Mouse (Mus musculus) heart, embryonic 16.5 days (tissue): ENCODE results near the gene Tti1. TPM values are rescaled to one million over a fixed set of nuclear protein-coding genes. Genes with fewer than 3 reads are reported as not detected.

Experiments
- ATAC-seq: fragments of 200-750 bp; cut with Nextera tagmentation; replicated peaks from 2 replicates; pipeline ENCODE4 v1.8.0; 2017; ENCODE audit warnings: moderate number of reproducible peaks; ENCODE audit not compliant: insufficient read depth, low FRiP score; ENCODE audit errors: extremely low read depth
- H3K27ac ChIP-seq: fragments of 300-500 bp; sonication (generic); 2 replicates; pipeline ENCODE4 v1.5.1; 2014; ENCODE audit warnings: mild to moderate bottlenecking, low read length, control low read depth, moderate library complexity
- H3K27me3 ChIP-seq: fragments of 300-500 bp; sonication (generic); 2 replicates; pipeline ENCODE4 v1.6.1; 2014; ENCODE audit warnings: low read length, mixed read lengths; ENCODE audit not compliant: control insufficient read depth, insufficient read depth
- H3K36me3 ChIP-seq: fragments of 300-500 bp; sonication (generic); 2 replicates; pipeline ENCODE4 v1.6.1; 2014; ENCODE audit not compliant: control insufficient read depth, insufficient read depth
- H3K4me1 ChIP-seq: fragments of 300-500 bp; sonication (generic); 2 replicates; pipeline ENCODE4 v1.6.1; 2014; ENCODE audit warnings: low read length, mixed read lengths; ENCODE audit not compliant: control insufficient read depth, insufficient read depth
- H3K4me2 ChIP-seq: fragments of 300-500 bp; sonication (generic); 2 replicates; pipeline ENCODE4 v1.6.1; 2014; ENCODE audit warnings: low read depth, mild to moderate bottlenecking, control low read depth, low read length
- H3K4me3 ChIP-seq: fragments of 300-500 bp; sonication (generic); 2 replicates; pipeline ENCODE4 v1.5.1; 2014; ENCODE audit warnings: mild to moderate bottlenecking, control low read depth, low read length
- H3K9ac ChIP-seq: fragments of 300-500 bp; sonication (generic); 2 replicates; pipeline ENCODE4 v1.6.1; 2014; ENCODE audit warnings: low read length, control low read depth
- H3K9me3 ChIP-seq: fragments of 300-500 bp; sonication (generic); replicated peaks from 2 replicates; pipeline ENCODE4 v1.6.1; 2016; ENCODE audit warnings: low read length; ENCODE audit not compliant: control insufficient read depth
- WGBS: fragments of 180-500 bp; shearing (Covaris S2); extraction: QIAGEN DNeasy Blood & Tissue Kit; methylation state at CpG from one replicate; pipeline ENCODE4 v1.1.7; 2014; 5-methylcytosine and 5-hydroxymethylcytosine counted together
- polyA plus RNA-seq: library from polyadenylated mRNA; unstranded; fragments of >200 nt; fragmentation: Nextera tagmentation; extraction: Ambion mirVana; gene quantifications from 2 replicates; pipeline ENCODE4 v1.2.1, GENCODE M21; 2015

Tti1 gene
- 24.2 and 25.4 TPM in 2 replicates for polyA plus RNA-seq

- Histone ChIP-seq H3K9ac (peak within 1 kb of the TSS; percentile 98), H3K9me3 (no peaks in the 10 kb centered on the region), H3K27me3 (no peaks in the 10 kb centered on the region), H3K27ac (peak within 1 kb of the TSS; percentile 94), H3K4me2 (peak within 1 kb of the TSS; percentile 91), H3K36me3 (no peaks in the 10 kb centered on the region), H3K4me1 (peaks cover 24% of the 10 kb centered on the region), H3K4me3 (peak within 1 kb of the TSS; percentile 99)
- under 1% methylated on average over 52 of the region's 52 CpGs for WGBS
- peak; percentile 92 for ATAC-seq
These were observed at the start of gene Tti1, which contains the start of gene Rprd1b for GRCm38 (mm10) chr2:158028354-158028863. Gene Tti1, minus strand, starts transcription at chr2:158028433. Gene Rprd1b, plus strand, starts transcription at chr2:158028497.

DNA sequence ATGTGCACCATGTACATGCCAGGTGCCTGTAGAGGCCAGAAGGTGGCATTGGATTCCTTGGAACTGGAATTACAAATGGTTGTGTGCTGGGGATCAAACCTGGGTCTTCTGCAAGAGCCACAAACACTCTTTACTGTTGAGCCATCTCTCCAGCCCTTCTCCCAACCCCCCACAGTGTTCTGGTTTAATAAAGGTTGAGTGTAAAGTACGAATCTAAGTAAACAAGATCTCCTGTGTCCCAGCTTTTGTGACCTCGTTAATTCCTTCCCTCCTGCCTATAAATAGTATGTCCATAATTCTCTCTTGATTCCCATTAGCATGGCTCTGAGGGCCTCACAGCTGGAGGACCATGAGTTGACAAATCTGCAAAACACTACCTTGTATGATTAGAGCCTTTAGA is 49.7 kb upstream of the Tti1 start:
- no peak for ATAC-seq
- WGBS: 68% methylated on average over 2 of the region's 2 CpGs
- no peak overlapping the region for H3K4me2 ChIP-seq
- peaks cover 2% of the 10 kb centered on the region; the same call in 1 of the 2 replicates for H3K4me1 ChIP-seq
- no peaks in the 10 kb centered on the region for H3K9me3 ChIP-seq
- H3K36me3 ChIP-seq: peaks cover 32% of the 10 kb centered on the region
- H3K4me3 ChIP-seq: no peak overlapping the region
- H3K27me3 ChIP-seq: no peaks in the 10 kb centered on the region
- no peak overlapping the region for H3K9ac ChIP-seq
- no peak overlapping the region for H3K27ac ChIP-seq

DNA sequence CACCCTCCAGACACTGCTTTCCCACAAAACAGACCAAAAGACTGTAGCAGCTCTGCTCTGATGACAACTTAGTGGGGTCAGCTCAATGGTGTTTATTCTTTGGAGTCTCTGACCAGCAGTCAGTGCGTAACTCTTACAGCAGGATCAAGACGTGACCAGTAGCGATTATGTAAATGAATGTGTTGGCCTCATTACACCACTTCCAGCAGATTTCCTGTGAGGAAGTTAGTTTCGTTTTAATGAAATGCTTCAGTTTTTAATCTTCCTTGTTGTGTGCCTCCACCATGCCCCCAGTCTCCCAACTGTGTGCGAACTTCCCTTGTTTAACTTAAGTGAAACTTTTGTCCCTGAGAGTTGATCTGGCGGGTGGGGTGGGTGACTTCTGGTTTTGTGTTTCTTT is 48.5 kb upstream of the Tti1 start:
- Histone ChIP-seq H3K27ac (no peak overlapping the region), H3K4me3 (no peak overlapping the region), H3K9ac (no peak overlapping the region), H3K4me1 (peaks cover 11% of the 10 kb centered on the region), H3K9me3 (no peaks in the 10 kb centered on the region), H3K36me3 (peaks cover 36% of the 10 kb centered on the region), H3K27me3 (no peaks in the 10 kb centered on the region), H3K4me2 (no peak overlapping the region)
- no peak for ATAC-seq
- WGBS: 87% methylated on average over 6 of the region's 6 CpGs

DNA sequence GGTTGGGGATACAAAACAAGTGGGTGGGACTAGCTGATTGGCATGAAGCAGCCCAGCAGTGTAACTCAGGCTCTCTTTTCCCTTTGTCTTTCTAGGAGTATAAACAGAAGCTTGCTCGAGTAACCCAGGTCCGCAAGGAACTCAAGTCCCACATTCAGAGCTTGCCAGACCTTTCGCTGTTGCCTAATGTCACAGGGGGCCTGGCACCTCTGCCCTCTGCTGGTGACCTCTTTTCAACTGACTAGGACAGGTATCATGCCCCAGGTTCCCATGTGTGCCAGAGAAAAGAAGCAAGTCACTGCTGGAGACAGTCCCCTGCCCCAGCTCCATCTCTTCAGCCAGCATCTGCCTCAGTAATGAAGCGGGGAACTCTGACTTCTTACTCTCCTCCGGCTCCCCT is 46.6 kb upstream of the Tti1 start:
- no peak for ATAC-seq
- Histone ChIP-seq H3K4me1 (peaks cover 22% of the 10 kb centered on the region), H3K27me3 (no peaks in the 10 kb centered on the region), H3K4me3 (no peak overlapping the region), H3K27ac (no peak overlapping the region), H3K9me3 (no peaks in the 10 kb centered on the region), H3K36me3 (peaks cover 39% of the 10 kb centered on the region), H3K4me2 (no peak overlapping the region), H3K9ac (no peak overlapping the region)
- WGBS: 86% methylated on average over 5 of the region's 5 CpGs

DNA sequence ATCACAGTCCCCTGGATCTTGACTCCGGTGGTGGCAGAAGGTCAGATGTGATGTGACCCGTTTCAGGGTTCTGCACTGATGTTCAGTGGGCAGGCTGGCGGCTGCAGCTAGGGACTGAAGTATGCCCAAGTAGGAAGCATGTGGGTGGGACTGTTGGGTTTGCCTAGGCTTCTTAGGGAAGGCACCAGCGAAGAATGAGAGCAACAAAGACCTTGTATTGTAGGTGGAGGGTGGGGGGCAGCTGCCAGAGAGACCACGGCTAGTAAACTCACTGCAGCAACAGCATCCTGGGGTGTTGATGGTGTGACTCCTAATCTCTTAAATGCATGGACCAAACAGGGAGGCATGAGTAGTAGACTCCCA is 43.4 kb upstream of the Tti1 start:
- Histone ChIP-seq H3K4me2 (no peak overlapping the region), H3K27ac (peak overlapping the region; percentile 79), H3K9ac (no peak overlapping the region), H3K36me3 (peaks cover 32% of the 10 kb centered on the region), H3K4me1 (peaks cover 27% of the 10 kb centered on the region), H3K9me3 (no peaks in the 10 kb centered on the region), H3K27me3 (no peaks in the 10 kb centered on the region), H3K4me3 (no peak overlapping the region)
- no peak for ATAC-seq
- 67% methylated on average over 5 of the region's 5 CpGs for WGBS

DNA sequence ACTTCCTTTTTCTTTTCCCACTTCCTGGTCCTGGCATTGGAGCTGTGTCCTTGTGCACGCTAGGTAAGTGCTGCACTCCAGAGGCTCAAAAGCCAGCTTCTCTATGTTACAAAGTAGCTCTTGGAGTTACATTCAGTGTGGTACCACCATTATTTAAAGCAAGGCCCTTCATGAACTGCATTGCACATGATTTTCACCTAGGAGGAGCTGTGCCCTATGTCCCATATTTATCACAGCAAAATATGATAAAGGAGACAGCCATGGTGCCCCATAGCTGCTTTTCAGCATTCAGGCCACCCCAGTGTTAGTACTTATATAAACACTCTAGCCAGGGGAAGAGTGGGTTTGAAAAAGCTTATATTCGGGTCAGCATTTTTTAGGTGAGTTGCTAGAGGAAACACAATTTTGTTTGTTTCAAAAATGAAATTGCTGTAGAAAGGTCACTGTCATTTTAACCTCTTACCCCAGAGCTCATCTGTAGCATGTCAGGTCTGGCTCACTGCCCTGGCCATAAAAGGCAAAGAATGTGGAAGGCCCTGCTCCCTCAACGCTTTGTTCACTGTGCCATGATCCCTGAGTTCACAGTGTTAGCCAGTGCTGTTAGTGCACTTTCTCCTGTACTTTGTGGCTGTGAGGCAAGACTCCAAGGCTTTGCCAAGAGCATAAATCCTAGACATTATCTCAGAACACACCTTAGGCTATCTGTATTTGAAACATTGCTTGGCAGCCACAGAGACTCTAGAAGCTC is 42.8 kb upstream of the Tti1 start:
- no peak overlapping the region for H3K4me2 ChIP-seq
- H3K4me1 ChIP-seq: peaks cover 31% of the 10 kb centered on the region
- WGBS: 54% methylated on average over 3 of the region's 3 CpGs
- H3K27ac ChIP-seq: peak overlapping the region; percentile 79
- no peak overlapping the region for H3K4me3 ChIP-seq
- ATAC-seq: 0 out of 2 replicates have a peak, but pooled peaks have one; percentile 52
- no peaks in the 10 kb centered on the region for H3K27me3 ChIP-seq
- no peak overlapping the region for H3K9ac ChIP-seq
- peaks cover 27% of the 10 kb centered on the region for H3K36me3 ChIP-seq
- H3K9me3 ChIP-seq: no peaks in the 10 kb centered on the region

GRCm38 (mm10) chr2:158068444-158068971 is 40.3 kb upstream of the Tti1 start:
- no peaks in the 10 kb centered on the region for H3K9me3 ChIP-seq
- H3K36me3 ChIP-seq: peaks cover 14% of the 10 kb centered on the region
- no peak overlapping the region for H3K27ac ChIP-seq
- no peak overlapping the region for H3K9ac ChIP-seq
- ATAC-seq: no peak
- H3K4me3 ChIP-seq: no peak overlapping the region
- no peaks in the 10 kb centered on the region for H3K27me3 ChIP-seq
- peaks cover 49% of the 10 kb centered on the region for H3K4me1 ChIP-seq
- H3K4me2 ChIP-seq: no peak overlapping the region

DNA sequence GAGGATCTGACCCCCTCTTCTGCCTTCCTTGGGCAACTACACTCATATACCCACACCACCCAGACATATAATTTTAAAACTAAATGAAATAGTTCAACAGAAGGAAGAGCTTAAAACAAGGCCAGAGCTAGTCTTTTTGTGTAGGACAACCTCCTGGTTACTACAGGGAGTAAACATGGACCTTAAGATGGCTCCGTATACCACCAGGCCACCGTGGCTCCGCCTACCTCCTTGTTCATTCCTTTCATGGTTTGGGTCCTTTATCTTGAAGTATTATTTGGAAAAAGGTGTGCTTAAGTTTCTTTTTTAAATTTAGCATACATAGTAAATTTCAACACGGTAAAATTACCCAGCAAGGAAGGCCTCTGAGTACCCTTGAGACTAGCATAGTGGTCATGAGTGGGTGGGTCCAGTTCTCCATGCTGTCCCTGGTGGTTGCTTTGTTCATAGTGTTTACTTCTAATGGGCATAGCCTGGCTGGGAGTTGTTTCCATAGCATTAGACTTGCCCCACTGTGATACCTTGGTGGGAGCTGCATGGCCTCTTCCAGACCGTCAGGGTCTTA is 39.1 kb upstream of the Tti1 start:
- WGBS: 93% methylated on average over 5 of the region's 5 CpGs
- no peak for ATAC-seq
- H3K4me2 ChIP-seq: no peak overlapping the region
- H3K9ac ChIP-seq: no peak overlapping the region
- H3K9me3 ChIP-seq: no peaks in the 10 kb centered on the region
- peak overlapping the region; percentile 86 for H3K27ac ChIP-seq
- no peaks in the 10 kb centered on the region for H3K27me3 ChIP-seq
- no peak overlapping the region for H3K4me3 ChIP-seq
- H3K36me3 ChIP-seq: peaks cover 14% of the 10 kb centered on the region
- H3K4me1 ChIP-seq: peaks cover 45% of the 10 kb centered on the region

GRCm38 (mm10) chr2:158066456-158066855 is 38.2 kb upstream of the Tti1 start:
- Histone ChIP-seq H3K4me3 (no peak overlapping the region), H3K9ac (peak overlapping the region; percentile 33; the same call in 1 of the 2 replicates), H3K4me2 (peak overlapping the region; percentile 25; the same call in 1 of the 2 replicates), H3K4me1 (peaks cover 38% of the 10 kb centered on the region), H3K27me3 (no peaks in the 10 kb centered on the region), H3K36me3 (peaks cover 19% of the 10 kb centered on the region), H3K9me3 (no peaks in the 10 kb centered on the region), H3K27ac (peak overlapping the region; percentile 86)
- ATAC-seq: peak; percentile 67
